Mouse (Mus musculus): ENCODE data around the gene Pea15a. TPM values are rescaled to one million over a fixed set of nuclear protein-coding genes. Genes with fewer than 3 reads are reported as not detected.

The Pea15a gene
- polyA plus RNA-seq, 1 experiment from 2014 or later = 385 TPM

DNA sequence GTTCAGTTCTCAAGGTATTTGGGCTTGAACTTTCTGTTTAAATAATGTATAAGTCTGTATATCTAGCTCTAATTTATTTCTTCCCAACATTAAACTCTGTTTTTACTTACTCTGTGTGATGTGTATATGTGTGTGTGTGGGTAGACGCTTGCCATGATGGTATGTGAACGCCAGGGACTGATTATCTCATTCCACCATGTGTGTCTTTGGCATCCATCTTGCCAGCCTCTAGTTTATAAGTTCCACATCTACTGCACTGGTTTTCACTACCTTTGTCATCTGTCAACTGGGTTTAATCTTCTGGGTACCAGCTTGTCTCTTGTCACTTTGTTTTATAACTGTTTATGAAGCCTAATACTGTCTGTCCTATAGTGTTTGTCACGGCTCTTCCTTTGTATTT lies 51.1 kb downstream of the Pea15a start:
- 97% methylated on average over 3 of the region's 3 CpGs for WGBS
- no peak for ATAC-seq (ENCODE audit: low FRiP score, low TSS enrichment)
- H3K9ac ChIP-seq (replicated peaks; ENCODE audit: low read length) = no peak overlapping the region
- no peak overlapping the region for H3K4me2 ChIP-seq (ENCODE audit: low read length)
- H3K4me3 ChIP-seq (replicated peaks; ENCODE audit: low read depth, low read length) = no peak overlapping the region
- DNase-seq = no peak
- no peaks in the 10 kb centered on the region for H3K27me3 ChIP-seq (ENCODE audit: control insufficient read depth, insufficient read depth, low read length)
- no peak overlapping the region for H3K27ac ChIP-seq (replicated peaks; ENCODE audit: low read depth, low read length)
- no peaks in the 10 kb centered on the region for H3K9me3 ChIP-seq (ENCODE audit: control insufficient read depth, low read length)
- no peaks in the 10 kb centered on the region for H3K4me1 ChIP-seq (ENCODE audit: control insufficient read depth, insufficient read depth, low read length)
- peaks cover 42% of the 10 kb centered on the region for H3K36me3 ChIP-seq (ENCODE audit: control insufficient read depth, insufficient read depth, low read length)

GRCm38 (mm10) chr1:172154536-172154935 lies 52.1 kb downstream of the Pea15a start:
- no peaks in the 10 kb centered on the region for H3K9me3 ChIP-seq (ENCODE audit: control insufficient read depth, low read length)
- no peak overlapping the region for H3K4me3 ChIP-seq (replicated peaks; ENCODE audit: low read depth, low read length)
- H3K9ac ChIP-seq (replicated peaks; ENCODE audit: low read length) = no peak overlapping the region
- ATAC-seq (ENCODE audit: low FRiP score, low TSS enrichment) (no peak), DNase-seq (no peak)
- H3K36me3 ChIP-seq (ENCODE audit: control insufficient read depth, insufficient read depth, low read length) = peaks cover 42% of the 10 kb centered on the region
- H3K27me3 ChIP-seq (ENCODE audit: control insufficient read depth, insufficient read depth, low read length) = no peaks in the 10 kb centered on the region
- H3K4me1 ChIP-seq (ENCODE audit: control insufficient read depth, insufficient read depth, low read length) = peaks cover 6% of the 10 kb centered on the region; the same call in 1 of the 2 replicates
- H3K4me2 ChIP-seq (ENCODE audit: low read length) = no peak overlapping the region
- WGBS = 96% methylated on average over 3 of the region's 3 CpGs
- no peak overlapping the region for H3K27ac ChIP-seq (replicated peaks; ENCODE audit: low read depth, low read length)

DNA sequence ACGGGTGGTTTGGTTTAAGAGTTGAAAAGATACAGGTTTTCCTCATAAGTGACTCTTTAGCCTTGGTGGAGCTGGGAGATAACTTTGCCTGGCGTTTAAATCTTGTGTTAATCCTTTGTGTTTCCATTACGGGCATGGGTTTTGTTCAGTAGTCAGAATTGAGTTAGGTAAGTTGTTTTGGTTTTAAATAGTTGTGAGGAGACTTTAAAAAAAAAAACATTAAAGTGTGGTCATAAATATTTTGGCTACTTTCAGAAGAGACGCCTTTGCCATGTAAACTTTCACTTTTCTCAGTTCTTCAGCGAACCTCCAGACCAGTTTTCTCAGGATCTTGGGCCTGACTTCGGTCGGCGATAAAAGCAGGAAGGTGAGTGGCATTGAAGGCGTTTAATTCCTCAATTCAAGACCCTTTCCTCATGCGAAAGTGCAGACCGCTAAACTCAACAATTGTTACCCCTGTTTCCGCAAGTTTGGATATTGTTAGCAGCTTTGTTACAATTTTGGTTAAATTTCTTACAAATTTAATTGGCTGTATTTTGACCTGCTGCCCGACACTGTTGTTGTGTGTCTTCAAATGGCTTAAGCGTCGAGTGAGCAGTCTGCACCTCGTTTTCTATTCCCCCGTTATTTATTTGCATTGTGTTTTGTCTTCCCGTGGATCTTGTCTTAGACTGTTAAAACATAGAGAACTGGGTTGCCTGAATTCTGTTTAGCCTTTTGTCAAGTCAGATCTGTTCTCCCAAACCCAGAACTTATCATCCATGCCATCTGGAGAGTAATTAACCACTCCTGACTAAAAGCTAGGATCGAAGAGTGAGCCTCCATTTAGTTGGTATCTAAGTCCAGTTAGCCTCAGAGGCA lies 57.4 kb downstream of the Pea15a start:
- Histone ChIP-seq H3K4me2 (ENCODE audit: low read length) (peak overlapping the region; percentile 56), H3K4me3 (replicated peaks; ENCODE audit: low read depth, low read length) (peak overlapping the region; percentile 96), H3K36me3 (ENCODE audit: control insufficient read depth, insufficient read depth, low read length) (peaks cover 21% of the 10 kb centered on the region), H3K9ac (replicated peaks; ENCODE audit: low read length) (peak overlapping the region; percentile 99), H3K27ac (replicated peaks; ENCODE audit: low read depth, low read length) (peak overlapping the region; percentile 95; the same call in 1 of the 2 replicates), H3K27me3 (ENCODE audit: control insufficient read depth, insufficient read depth, low read length) (no peaks in the 10 kb centered on the region), H3K4me1 (ENCODE audit: control insufficient read depth, insufficient read depth, low read length) (peaks cover 14% of the 10 kb centered on the region), H3K9me3 (ENCODE audit: control insufficient read depth, low read length) (no peaks in the 10 kb centered on the region)
- DNase-seq (peak; percentile 17), ATAC-seq (ENCODE audit: low FRiP score, low TSS enrichment) (no peak)
- 17% methylated on average over 19 of the region's 19 CpGs for WGBS

GRCm38 (mm10) chr1:172148279-172148954 lies 58.2 kb downstream of the Pea15a start:
- peak overlapping the region; percentile 56 for H3K4me2 ChIP-seq (ENCODE audit: low read length)
- H3K36me3 ChIP-seq (ENCODE audit: control insufficient read depth, insufficient read depth, low read length) = peaks cover 14% of the 10 kb centered on the region
- ATAC-seq (ENCODE audit: low FRiP score, low TSS enrichment) (peak; percentile 69), DNase-seq (peak; percentile 61)
- H3K9me3 ChIP-seq (ENCODE audit: control insufficient read depth, low read length) = no peaks in the 10 kb centered on the region
- H3K4me3 ChIP-seq (replicated peaks; ENCODE audit: low read depth, low read length) = peak overlapping the region; percentile 96
- H3K9ac ChIP-seq (replicated peaks; ENCODE audit: low read length) = peak overlapping the region; percentile 99
- peaks cover 14% of the 10 kb centered on the region for H3K4me1 ChIP-seq (ENCODE audit: control insufficient read depth, insufficient read depth, low read length)
- peak overlapping the region; percentile 95 for H3K27ac ChIP-seq (replicated peaks; ENCODE audit: low read depth, low read length)
- no peaks in the 10 kb centered on the region for H3K27me3 ChIP-seq (ENCODE audit: control insufficient read depth, insufficient read depth, low read length)
- under 1% methylated on average over 38 of the region's 40 CpGs for WGBS

GRCm38 (mm10) chr1:172147835-172148278 lies 58.7 kb downstream of the Pea15a start, which contains the start of gene Dcaf8:
Gene Dcaf8, plus strand, starts transcription at chr1:172148084.
- peaks cover 8% of the 10 kb centered on the region for H3K36me3 ChIP-seq (ENCODE audit: control insufficient read depth, insufficient read depth, low read length)
- peak; percentile 98 for DNase-seq
- peaks cover 14% of the 10 kb centered on the region for H3K4me1 ChIP-seq (ENCODE audit: control insufficient read depth, insufficient read depth, low read length)
- peak within 1 kb of the TSS; percentile 95 for H3K27ac ChIP-seq (replicated peaks; ENCODE audit: low read depth, low read length)
- H3K27me3 ChIP-seq (ENCODE audit: control insufficient read depth, insufficient read depth, low read length) = no peaks in the 10 kb centered on the region
- WGBS = under 1% methylated on average over 39 of the region's 42 CpGs
- peak within 1 kb of the TSS; percentile 96 for H3K4me3 ChIP-seq (replicated peaks; ENCODE audit: low read depth, low read length)
- H3K4me2 ChIP-seq (ENCODE audit: low read length) = peak within 1 kb of the TSS; percentile 56
- ATAC-seq (ENCODE audit: low FRiP score, low TSS enrichment) = peak; percentile 99
- H3K9me3 ChIP-seq (ENCODE audit: control insufficient read depth, low read length) = no peaks in the 10 kb centered on the region
- H3K9ac ChIP-seq (replicated peaks; ENCODE audit: low read length) = peak within 1 kb of the TSS; percentile 99

Other genes starting within 250 kb of the Pea15a start
- gene Vangl2, start 178.4 kb downstream of the Pea15a start, polyA plus RNA-seq (2014; fragmentation: Nextera tagmentation; extraction: Ambion mirVana) = 52.7 and 57.3 TPM in 2 replicates
- gene Nhlh1, start 149.2 kb downstream of the Pea15a start, polyA plus RNA-seq (2014; fragmentation: Nextera tagmentation; extraction: Ambion mirVana) = 3.6 and 5.5 TPM in 2 replicates
- gene Copa, start 124.3 kb downstream of the Pea15a start, polyA plus RNA-seq (2014; fragmentation: Nextera tagmentation; extraction: Ambion mirVana) = 96.5 and 188 TPM in 2 replicates
- gene Ncstn, start 124.0 kb downstream of the Pea15a start, polyA plus RNA-seq (2014; fragmentation: Nextera tagmentation; extraction: Ambion mirVana) = 97.7 and 117 TPM in 2 replicates
- gene Pex19, start 80.0 kb downstream of the Pea15a start, polyA plus RNA-seq (2014; fragmentation: Nextera tagmentation; extraction: Ambion mirVana) = 122 and 156 TPM in 2 replicates
- 63.5 and 79.8 TPM in 2 replicates for gene Dcaf8, start 58.7 kb downstream of the Pea15a start, polyA plus RNA-seq (2014; fragmentation: Nextera tagmentation; extraction: Ambion mirVana)
- 1.6 and 2.3 TPM in 2 replicates for gene Casq1, start 13.1 kb upstream of the Pea15a start, polyA plus RNA-seq (2014; fragmentation: Nextera tagmentation; extraction: Ambion mirVana)
- not detected in 2 replicates for gene Atp1a4, start 51.6 kb upstream of the Pea15a start, polyA plus RNA-seq (2014; fragmentation: Nextera tagmentation; extraction: Ambion mirVana)
- gene Igsf8, start 54.8 kb upstream of the Pea15a start, polyA plus RNA-seq (2014; fragmentation: Nextera tagmentation; extraction: Ambion mirVana) = 55.6 and 61.0 TPM in 2 replicates
- 18.2 and 19.4 TPM in 2 replicates for gene Atp1a2, start 91.3 kb upstream of the Pea15a start, polyA plus RNA-seq (2014; fragmentation: Nextera tagmentation; extraction: Ambion mirVana)
- 3.0 and 3.9 TPM in 2 replicates for gene Kcnj9, start 122.5 kb upstream of the Pea15a start, polyA plus RNA-seq (2014; fragmentation: Nextera tagmentation; extraction: Ambion mirVana)
- gene Kcnj10, start 134.4 kb upstream of the Pea15a start, polyA plus RNA-seq (2014; fragmentation: Nextera tagmentation; extraction: Ambion mirVana) = 1.5 TPM in 2 replicates
- gene Pigm, start 169.7 kb upstream of the Pea15a start, polyA plus RNA-seq (2014; fragmentation: Nextera tagmentation; extraction: Ambion mirVana) = 5.2 and 6.4 TPM in 2 replicates